ENCODE assay signal across 8 mouse cellular contexts in the genomic region with DNA sequence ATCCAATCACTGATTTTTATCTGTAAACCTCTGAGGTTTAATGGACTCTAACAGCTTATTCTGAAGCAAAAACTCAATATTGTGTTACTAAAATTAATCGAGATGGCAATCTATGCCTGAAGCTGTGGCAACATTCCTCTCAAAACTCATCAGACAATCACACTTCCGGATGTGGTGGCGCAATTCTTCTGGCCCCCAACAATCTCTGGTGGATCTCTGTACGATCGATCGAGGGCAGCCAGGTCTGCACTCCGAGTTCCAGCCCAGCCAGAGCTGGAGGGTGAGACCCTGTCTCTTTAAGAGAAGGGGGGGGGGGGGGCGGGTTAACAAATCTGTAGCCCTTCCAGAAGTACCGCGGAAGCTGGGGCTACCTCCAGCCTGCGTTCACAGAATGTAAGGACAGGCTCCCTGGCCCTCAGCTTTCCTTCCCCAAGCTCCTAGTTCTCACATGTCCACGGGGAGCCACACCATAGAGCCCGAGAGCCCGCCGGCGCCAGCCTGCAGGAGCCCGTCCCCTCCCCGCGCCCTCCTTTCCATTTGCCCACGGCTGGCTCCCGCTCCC. TPM values are rescaled to one million over a fixed set of nuclear protein-coding genes. Genes with fewer than 3 reads are reported as not detected.
DNase-seq lines count a peak whose midpoint lies in the region; ATAC-seq and TF ChIP-seq lines count a peak whose summit lies in the region.

No protein-coding gene starts in this region.

- WGBS in cerebellum, adult 2 months, result 1% methylated on average over 20 of the region's 21 CpGs
- WGBS in forebrain, embryonic 10.5 days, result 1% methylated on average over 21 of the region's 21 CpGs
- WGBS in liver, embryonic 11.5 days, result under 1% methylated on average over 20 of the region's 21 CpGs
- under 1% methylated on average over 21 of the region's 21 CpGs for WGBS in stomach, postnatal 0 days

- TF ChIP-seq EP300 in stomach, postnatal 0 days (optimal IDR thresholded peaks at IDR 0.05), result no peak

- H3K4me2 ChIP-seq in liver, embryonic 11.5 days, result peak overlapping the region; percentile 78
- peak overlapping the region; percentile 72 for H3K4me2 ChIP-seq in stomach, postnatal 0 days (replicated peaks; ENCODE audit: low read depth)

- TF ChIP-seq POLR2A in cerebellum, adult 2 months (IDR thresholded peaks at IDR 0.05; ENCODE audit: borderline replicate concordance, insufficient read depth, low read length), result no peak

- DNase-seq in cerebellum, adult 2 months, result no peak
- no peak for DNase-seq in cerebellum, adult 9-10 months
- DNase-seq in 416B (ENCODE audit: low read depth), result peak; percentile 74
- no peak for DNase-seq in forebrain, embryonic 10.5 days (ENCODE audit: extremely low spot score, low spot score)
- DNase-seq in liver, embryonic 11.5 days (ENCODE audit: low spot score), result no peak
- DNase-seq in stomach, postnatal 0 days (ENCODE audit: low spot score), result no peak
- no peak for DNase-seq in spleen, postnatal 10 days (ENCODE audit: low spot score in 2 of 2)
- DNase-seq in urinary bladder, postnatal 36 days (ENCODE audit: low spot score in 2 of 2), result no peak

- peak; percentile 60 for ATAC-seq in liver, embryonic 11.5 days (replicated peaks; ENCODE audit: low FRiP score)
- peak; percentile 70; the same call in 1 of the 2 replicates for ATAC-seq in stomach, postnatal 0 days (ENCODE audit: low FRiP score, low TSS enrichment)

- no peaks in the 10 kb centered on the region for H3K27me3 ChIP-seq in cerebellum, adult 2 months (ENCODE audit: control insufficient read depth, insufficient read depth, low read length)
- H3K27me3 ChIP-seq in forebrain, embryonic 10.5 days (ENCODE audit: poor library complexity, severe bottlenecking), result no peaks in the 10 kb centered on the region
- H3K27me3 ChIP-seq in liver, embryonic 11.5 days (replicated peaks; ENCODE audit: control insufficient read depth, insufficient read depth, low read length), result no peaks in the 10 kb centered on the region
- H3K27me3 ChIP-seq in stomach, postnatal 0 days (ENCODE audit: control insufficient read depth, insufficient read depth, low read length), result no peaks in the 10 kb centered on the region

- TF ChIP-seq CTCF in cerebellum, adult 2 months (IDR thresholded peaks at IDR 0.05; ENCODE audit: borderline replicate concordance, insufficient read depth, low read depth, low read length), result no peak
- no peak for TF ChIP-seq CTCF in stomach, postnatal 0 days (IDR thresholded peaks at IDR 0.05; ENCODE audit: low read depth)

- H3K9ac ChIP-seq in liver, embryonic 11.5 days (ENCODE audit: low read depth, low read length), result peak overlapping the region; percentile 88
- peak overlapping the region; percentile 65 for H3K9ac ChIP-seq in stomach, postnatal 0 days (ENCODE audit: low read length)

- H3K4me1 ChIP-seq in cerebellum, adult 2 months (ENCODE audit: control insufficient read depth, insufficient read depth, low read length), result 0 out of 2 replicates have a peak, but pooled peaks cover 3% of the 10 kb centered on the region
- peaks cover 25% of the 10 kb centered on the region for H3K4me1 ChIP-seq in forebrain, embryonic 10.5 days
- H3K4me1 ChIP-seq in liver, embryonic 11.5 days (replicated peaks; ENCODE audit: control insufficient read depth, insufficient read depth, low read length), result peaks cover 11% of the 10 kb centered on the region
- no peaks in the 10 kb centered on the region for H3K4me1 ChIP-seq in stomach, postnatal 0 days (replicated peaks; ENCODE audit: control insufficient read depth, insufficient read depth)

- H3K4me3 ChIP-seq in cerebellum, adult 2 months (replicated peaks; ENCODE audit: insufficient read depth, low read depth, low read length), result peak overlapping the region; percentile 71
- H3K4me3 ChIP-seq in forebrain, embryonic 10.5 days, result peak overlapping the region; percentile 72
- peak overlapping the region; percentile 89 for H3K4me3 ChIP-seq in liver, embryonic 11.5 days (ENCODE audit: low read depth, low read length)
- H3K4me3 ChIP-seq in stomach, postnatal 0 days (ENCODE audit: low read depth, low read length), result peak overlapping the region; percentile 82

- H3K27ac ChIP-seq in cerebellum, adult 2 months (ENCODE audit: insufficient read depth, low read length), result no peak overlapping the region
- H3K27ac ChIP-seq in forebrain, embryonic 10.5 days, result peak overlapping the region; percentile 95
- H3K27ac ChIP-seq in liver, embryonic 11.5 days (ENCODE audit: low read depth, low read length), result peak overlapping the region; percentile 87
- peak overlapping the region; percentile 88 for H3K27ac ChIP-seq in stomach, postnatal 0 days (replicated peaks)

- H3K36me3 ChIP-seq in forebrain, embryonic 10.5 days (replicated peaks), result peaks cover 64% of the 10 kb centered on the region
- H3K36me3 ChIP-seq in liver, embryonic 11.5 days (ENCODE audit: control insufficient read depth, insufficient read depth, low read length), result peaks cover 29% of the 10 kb centered on the region
- peaks cover 9% of the 10 kb centered on the region for H3K36me3 ChIP-seq in stomach, postnatal 0 days (ENCODE audit: control insufficient read depth, insufficient read depth, low read length)

- peaks cover 32% of the 10 kb centered on the region for H3K9me3 ChIP-seq in forebrain, embryonic 10.5 days
- no peaks in the 10 kb centered on the region for H3K9me3 ChIP-seq in liver, embryonic 11.5 days (ENCODE audit: control insufficient read depth, low read length)
- no peaks in the 10 kb centered on the region for H3K9me3 ChIP-seq in stomach, postnatal 0 days (ENCODE audit: control insufficient read depth, low read length)

RNA-seq across cellular contexts. Expression of a gene that starts 0.5 kb away (rescaled TPM):
- polyA plus RNA-seq in cerebellum, adult 2 months (2012; rRNA removed), result 0.03 TPM in 2 replicates
- 11.5 and 11.7 TPM in 2 replicates for polyA plus RNA-seq in forebrain, embryonic 10.5 days (2016; fragmentation: Nextera tagmentation; extraction: Ambion mirVana)
- 10.0 and 11.8 TPM in 2 replicates for polyA plus RNA-seq in liver, embryonic 11.5 days (2014; fragmentation: Nextera tagmentation; extraction: Ambion mirVana)
- polyA plus RNA-seq in stomach, postnatal 0 days (2015; fragmentation: Nextera tagmentation; extraction: Ambion mirVana), result 2.2 and 2.6 TPM in 2 replicates

RNA-seq across cellular contexts. Expression of a gene that starts 56.8 kb away (rescaled TPM):
- 13.9 and 15.7 TPM in 2 replicates for polyA plus RNA-seq in cerebellum, adult 2 months (2012; rRNA removed)
- polyA plus RNA-seq in forebrain, embryonic 10.5 days (2016; fragmentation: Nextera tagmentation; extraction: Ambion mirVana), result 52.0 and 56.6 TPM in 2 replicates
- 37.5 and 39.9 TPM in 2 replicates for polyA plus RNA-seq in liver, embryonic 11.5 days (2014; fragmentation: Nextera tagmentation; extraction: Ambion mirVana)
- 4.4 and 6.3 TPM in 2 replicates for polyA plus RNA-seq in stomach, postnatal 0 days (2015; fragmentation: Nextera tagmentation; extraction: Ambion mirVana)
